Mouse (Mus musculus) lung, embryonic 14.5 days (tissue): ENCODE data around the gene Mdm1. TPM values are rescaled to one million over a fixed set of nuclear protein-coding genes. Genes with fewer than 3 reads are reported as not detected.

Source experiments
- ATAC-seq: fragments of 200-750 bp; cut with Nextera tagmentation; 2 replicates; pipeline ENCODE4 v1.8.0; 2017; ENCODE audit warnings: mild to moderate bottlenecking, moderate TSS enrichment, moderate library complexity; ENCODE audit not compliant: insufficient read depth
- DNase-seq: peaks from one replicate; pipeline ENCODE4 v3.0.0-alpha.2; 2015
- H3K27ac ChIP-seq: fragments of 300-500 bp; sonication (generic); 2 replicates; pipeline ENCODE4 v1.5.1; 2014; ENCODE audit warnings: low read depth, mild to moderate bottlenecking, moderate library complexity
- H3K27me3 ChIP-seq: fragments of 300-500 bp; sonication (generic); 2 replicates; pipeline ENCODE4 v1.6.1; 2014; ENCODE audit warnings: low read length, control low read depth; ENCODE audit not compliant: insufficient read depth
- H3K36me3 ChIP-seq: fragments of 300-500 bp; sonication (generic); 2 replicates; pipeline ENCODE4 v1.6.1; 2014; ENCODE audit warnings: control low read depth; ENCODE audit not compliant: insufficient read depth
- H3K4me1 ChIP-seq: fragments of 300-500 bp; sonication (generic); 2 replicates; pipeline ENCODE4 v1.6.1; 2014; ENCODE audit warnings: antibody characterized with exemption, control low read depth; ENCODE audit not compliant: insufficient read depth
- H3K4me2 ChIP-seq: fragments of 300-500 bp; sonication (generic); 2 replicates; pipeline ENCODE4 v1.6.1; 2014; ENCODE audit warnings: mild to moderate bottlenecking
- H3K4me3 ChIP-seq: fragments of 300-500 bp; sonication (generic); 2 replicates; pipeline ENCODE4 v1.5.1; 2014; ENCODE audit warnings: low read depth, low read length
- H3K9ac ChIP-seq: fragments of 300-500 bp; sonication (generic); 2 replicates; pipeline ENCODE4 v1.6.1; 2014
- H3K9me3 ChIP-seq: fragments of 300-500 bp; sonication (generic); 2 replicates; pipeline ENCODE4 v1.6.1; 2016; ENCODE audit warnings: low read depth, low read length, control low read depth
- CTCF ChIP-seq: IDR thresholded peaks from 2 replicates; pipeline ENCODE4 v1.5.1; 2016; ENCODE audit warnings: antibody characterized with exemption, low read depth
- WGBS: fragments of 180-500 bp; shearing (Covaris S2); extraction: QIAGEN DNeasy Blood & Tissue Kit; methylation state at CpG from one replicate; pipeline ENCODE4 v1.1.7; 2014; 5-methylcytosine and 5-hydroxymethylcytosine counted together
- polyA plus RNA-seq: library from polyadenylated mRNA; unstranded; fragments of >200 nt; fragmentation: Nextera tagmentation; extraction: Ambion mirVana; gene quantifications from 2 replicates; pipeline ENCODE4 v1.2.1, GENCODE M21; 2014

Gene Mdm1
- polyA plus RNA-seq, 1 experiment from 2014 or later = 38.0 TPM

- Histone ChIP-seq H3K4me3 (no peak overlapping the region), H3K9ac (no peak overlapping the region), H3K27me3 (no peaks in the 10 kb centered on the region), H3K4me2 (no peak overlapping the region), H3K27ac (no peak overlapping the region), H3K36me3 (no peaks in the 10 kb centered on the region), H3K9me3 (no peaks in the 10 kb centered on the region), H3K4me1 (0 out of 2 replicates have a peak, but pooled peaks cover 3% of the 10 kb centered on the region)
- DNase-seq = no peak
- no peak for TF ChIP-seq CTCF
- no peak for ATAC-seq
- WGBS = 66% methylated on average over 8 of the region's 8 CpGs
Measured at GRCm38 (mm10) chr10:118139837-118140570, 1.6 kb upstream of the Mdm1 start.

DNA sequence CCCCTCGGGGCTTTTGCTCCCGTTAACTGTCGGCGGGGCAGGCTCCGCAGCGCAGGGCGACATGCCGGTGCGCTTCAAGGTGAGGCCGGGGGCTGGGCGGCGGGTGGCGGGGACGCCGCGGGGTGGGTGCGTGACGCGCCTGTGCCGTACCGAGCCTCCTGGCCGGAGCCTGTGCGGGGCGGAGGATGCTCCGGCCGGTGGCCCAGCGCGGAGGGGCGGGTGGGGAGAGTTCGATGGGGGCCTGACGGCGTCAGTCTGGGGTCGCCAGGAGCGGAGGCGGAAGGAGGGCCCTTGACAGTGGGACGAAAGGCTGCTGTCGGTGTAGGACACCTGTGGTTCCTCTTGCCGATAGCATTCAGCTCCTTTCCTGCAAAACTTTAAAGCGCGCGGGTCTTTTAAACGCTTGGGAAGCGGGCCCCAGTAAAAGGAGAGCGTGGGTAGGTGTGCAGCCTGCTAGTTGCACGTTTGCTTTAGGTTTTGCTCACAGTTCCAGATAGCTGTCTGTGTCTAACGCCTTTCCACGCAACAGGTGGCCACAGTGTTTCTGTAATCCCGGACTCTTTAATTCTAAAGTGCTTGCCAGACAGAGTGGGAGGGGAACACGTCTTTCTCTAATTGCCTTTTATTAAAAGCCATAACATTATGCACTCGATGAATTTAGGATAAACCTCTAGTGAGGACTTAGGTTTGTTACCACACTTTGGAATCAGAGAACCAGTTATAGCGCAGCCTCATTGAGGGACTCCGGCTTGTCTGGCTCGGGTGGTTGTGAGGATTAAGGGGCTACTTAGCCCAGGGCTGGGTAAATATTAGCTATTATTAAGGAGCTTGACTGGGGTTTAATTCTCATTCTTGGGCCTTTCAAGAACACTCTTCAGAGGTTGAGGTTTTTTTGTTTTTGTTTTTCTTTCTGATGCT is 532 bp downstream of the Mdm1 start:
- H3K9ac ChIP-seq = peak overlapping the region; percentile 68
- no peak for TF ChIP-seq CTCF
- peak overlapping the region; percentile 82 for H3K4me3 ChIP-seq
- peak overlapping the region; percentile 78 for H3K4me2 ChIP-seq
- DNase-seq = peak; percentile 40
- ATAC-seq = peak; percentile 80
- H3K4me1 ChIP-seq = 0 out of 2 replicates have a peak, but pooled peaks cover 3% of the 10 kb centered on the region
- H3K9me3 ChIP-seq = no peaks in the 10 kb centered on the region
- no peak overlapping the region for H3K27ac ChIP-seq
- 3% methylated on average over 51 of the region's 53 CpGs for WGBS
- H3K27me3 ChIP-seq = no peaks in the 10 kb centered on the region
- peaks cover 7% of the 10 kb centered on the region; the same call in 1 of the 2 replicates for H3K36me3 ChIP-seq

- H3K4me3 ChIP-seq = no peak overlapping the region
- 85% methylated on average over 5 of the region's 5 CpGs for WGBS
- H3K4me1 ChIP-seq = no peaks in the 10 kb centered on the region
- TF ChIP-seq CTCF = no peak
- H3K36me3 ChIP-seq = peaks cover 31% of the 10 kb centered on the region
- H3K27me3 ChIP-seq = no peaks in the 10 kb centered on the region
- no peak overlapping the region for H3K27ac ChIP-seq
- H3K9me3 ChIP-seq = no peaks in the 10 kb centered on the region
- no peak overlapping the region for H3K4me2 ChIP-seq
- ATAC-seq (no peak), DNase-seq (no peak)
- H3K9ac ChIP-seq = no peak overlapping the region
Measured at GRCm38 (mm10) chr10:118149381-118149780, 7.8 kb downstream of the Mdm1 start.

- Histone ChIP-seq H3K27me3 (no peaks in the 10 kb centered on the region), H3K4me1 (no peaks in the 10 kb centered on the region), H3K9ac (no peak overlapping the region), H3K27ac (no peak overlapping the region), H3K36me3 (peaks cover 33% of the 10 kb centered on the region), H3K9me3 (no peaks in the 10 kb centered on the region), H3K4me2 (no peak overlapping the region), H3K4me3 (no peak overlapping the region)
- TF ChIP-seq CTCF = no peak
- 87% methylated on average over 9 of the region's 9 CpGs for WGBS
- ATAC-seq = no peak
- DNase-seq = no peak
Measured at GRCm38 (mm10) chr10:118150866-118151265, 9.3 kb downstream of the Mdm1 start.

GRCm38 (mm10) chr10:118155932-118156331 is 14.3 kb downstream of the Mdm1 start:
- Histone ChIP-seq H3K9ac (no peak overlapping the region), H3K36me3 (peaks cover 50% of the 10 kb centered on the region), H3K27me3 (no peaks in the 10 kb centered on the region), H3K4me3 (no peak overlapping the region), H3K4me2 (no peak overlapping the region), H3K27ac (no peak overlapping the region), H3K9me3 (no peaks in the 10 kb centered on the region), H3K4me1 (no peaks in the 10 kb centered on the region)
- peak; percentile 81 for DNase-seq
- TF ChIP-seq CTCF = no peak; the same call in 1 of the 2 replicates
- no peak for ATAC-seq

DNA sequence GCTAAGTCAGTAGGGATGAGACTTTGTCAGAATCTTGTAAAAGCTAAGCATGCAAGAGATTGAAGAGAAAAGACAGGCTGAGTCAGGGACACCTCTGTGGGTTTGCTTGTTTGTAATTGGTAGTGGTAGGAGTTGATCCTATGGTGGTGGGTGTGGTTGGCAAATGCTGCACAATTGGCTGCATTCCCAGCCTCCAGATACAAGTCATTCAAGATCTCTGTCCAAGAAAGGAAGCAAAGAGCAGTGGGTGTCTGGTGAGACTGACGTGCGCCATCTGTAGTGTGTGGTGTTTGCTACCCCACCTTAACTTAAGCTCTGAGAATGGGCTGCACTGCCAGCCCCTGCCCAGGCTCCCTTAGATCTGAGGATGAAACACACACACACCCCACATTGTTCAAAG is 19.5 kb downstream of the Mdm1 start:
- ATAC-seq (peak; percentile 85), DNase-seq (peak; percentile 84)
- no peak for TF ChIP-seq CTCF
- Histone ChIP-seq H3K4me2 (no peak overlapping the region), H3K27ac (no peak overlapping the region), H3K4me1 (no peaks in the 10 kb centered on the region), H3K9ac (no peak overlapping the region), H3K36me3 (peaks cover 65% of the 10 kb centered on the region), H3K4me3 (no peak overlapping the region), H3K27me3 (no peaks in the 10 kb centered on the region), H3K9me3 (no peaks in the 10 kb centered on the region)
- 65% methylated on average over 2 of the region's 2 CpGs for WGBS

DNA sequence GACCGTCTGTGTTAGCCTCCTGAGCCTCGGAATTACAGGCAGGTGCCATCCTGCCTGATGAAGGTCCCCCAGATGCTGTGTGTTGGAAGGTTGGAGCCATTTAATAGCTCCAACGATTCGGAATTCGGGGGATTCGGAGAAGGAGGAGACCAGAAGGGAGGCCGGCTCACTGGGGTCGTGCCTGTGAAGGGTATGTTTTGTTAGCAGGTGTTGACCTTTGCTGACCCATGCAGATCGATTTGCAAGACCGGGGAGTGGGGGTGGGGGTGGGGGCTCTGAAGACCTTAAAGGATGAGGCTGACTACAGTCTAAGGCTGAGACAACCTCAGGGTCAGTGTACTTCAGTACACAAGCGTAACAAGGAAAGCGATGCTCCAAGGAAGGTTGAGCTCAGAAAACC is 27.6 kb downstream of the Mdm1 start:
- WGBS = 70% methylated on average over 12 of the region's 12 CpGs
- no peak for TF ChIP-seq CTCF
- no peak for DNase-seq
- Histone ChIP-seq H3K9ac (no peak overlapping the region), H3K27me3 (no peaks in the 10 kb centered on the region), H3K36me3 (peaks cover 28% of the 10 kb centered on the region), H3K4me3 (no peak overlapping the region), H3K9me3 (no peaks in the 10 kb centered on the region), H3K4me2 (no peak overlapping the region), H3K27ac (no peak overlapping the region), H3K4me1 (no peaks in the 10 kb centered on the region)
- no peak for ATAC-seq
